Mouse (Mus musculus): ENCODE results near the gene Cdc40.

The Cdc40 gene

DNA sequence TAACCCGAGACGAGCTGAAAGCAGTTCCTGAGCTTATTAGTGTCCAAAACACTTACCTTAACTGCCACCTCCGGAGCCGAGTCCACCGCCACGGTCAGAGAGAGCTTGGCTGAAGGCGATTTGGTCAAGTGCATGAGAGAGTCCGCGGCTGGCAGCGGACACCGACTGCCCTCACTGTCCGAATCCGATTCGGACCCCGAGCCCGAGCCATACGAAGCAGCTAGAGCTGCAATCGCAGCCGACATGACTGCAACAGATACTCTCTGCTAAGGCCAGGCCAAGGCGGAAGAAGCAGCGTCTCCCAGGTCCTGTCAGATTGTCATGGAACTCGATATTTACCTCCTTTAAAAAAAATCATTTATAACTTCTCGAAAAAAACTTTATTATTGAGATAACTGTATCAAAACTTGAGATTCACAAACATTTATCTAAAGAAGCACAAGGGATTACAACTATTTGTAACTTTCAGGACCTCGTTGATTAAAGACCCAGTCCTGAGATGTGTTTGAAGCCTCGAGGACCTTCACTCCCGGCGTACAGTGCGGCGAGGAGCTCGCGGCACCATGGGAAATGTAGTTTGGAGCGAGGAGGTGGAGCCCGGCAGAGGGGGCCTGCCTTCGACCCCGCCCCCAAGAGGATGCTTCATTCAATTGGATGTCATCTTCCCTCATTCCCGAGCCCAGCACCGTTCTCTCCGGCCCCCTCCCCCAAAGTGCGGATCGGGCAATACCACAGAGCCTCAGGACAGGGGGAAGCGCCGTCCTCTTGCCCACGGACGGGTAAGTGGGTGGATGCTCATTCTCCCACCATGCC lies at the start of gene Cdc40, which contains the start of gene Wasf1:
Gene Cdc40 (minus strand): TSS at position 481 of the 813 bp plus-strand sequence.
Gene Wasf1 (plus strand): TSS at position 645 of the 813 bp plus-strand sequence.
- peak; percentile 90 to 92 for DNase-seq

DNA sequence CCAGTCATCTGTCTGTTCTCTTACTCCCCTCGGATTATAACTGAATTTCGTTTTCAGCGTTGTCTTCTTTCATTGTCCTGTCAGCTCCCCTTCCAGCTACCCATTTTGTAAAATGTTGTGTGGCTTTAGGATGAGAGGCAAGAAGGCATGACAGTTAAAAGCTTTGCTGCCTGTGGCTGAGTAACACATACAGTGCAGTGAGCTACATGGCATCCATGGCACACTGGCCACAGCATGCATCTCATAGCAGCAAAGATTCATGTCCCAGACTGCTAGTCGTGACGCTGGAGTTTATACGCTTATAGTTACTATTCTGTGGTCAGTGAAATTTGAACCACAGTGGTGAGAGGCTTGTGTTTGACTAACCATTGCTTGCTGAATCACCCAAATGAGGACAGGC lies 36.4 kb upstream of the Cdc40 start:
- no peak for DNase-seq

GRCm38 (mm10) chr10:40918669-40919440 lies 35.7 kb upstream of the Cdc40 start:
- no peak for DNase-seq

DNA sequence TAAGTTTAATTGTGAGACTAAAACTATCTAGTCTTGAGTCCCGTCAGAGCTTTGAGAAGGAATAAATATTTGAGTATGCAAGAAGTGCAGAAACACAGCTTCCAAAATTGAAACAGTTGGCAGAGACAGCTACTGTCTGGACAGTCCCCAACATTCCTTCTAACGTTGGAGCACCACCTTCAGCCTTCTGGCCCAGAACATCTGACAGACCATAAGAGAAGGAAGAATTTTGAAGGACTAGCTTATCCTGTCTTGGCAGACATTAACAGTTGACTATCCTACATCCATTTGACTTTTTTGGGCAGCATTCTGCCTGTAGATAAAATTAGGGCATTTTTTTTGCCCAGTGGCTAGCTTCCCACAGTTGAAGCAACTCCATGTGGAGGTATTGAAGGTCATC lies 32.1 kb upstream of the Cdc40 start:
- DNase-seq, result no peak

DNA sequence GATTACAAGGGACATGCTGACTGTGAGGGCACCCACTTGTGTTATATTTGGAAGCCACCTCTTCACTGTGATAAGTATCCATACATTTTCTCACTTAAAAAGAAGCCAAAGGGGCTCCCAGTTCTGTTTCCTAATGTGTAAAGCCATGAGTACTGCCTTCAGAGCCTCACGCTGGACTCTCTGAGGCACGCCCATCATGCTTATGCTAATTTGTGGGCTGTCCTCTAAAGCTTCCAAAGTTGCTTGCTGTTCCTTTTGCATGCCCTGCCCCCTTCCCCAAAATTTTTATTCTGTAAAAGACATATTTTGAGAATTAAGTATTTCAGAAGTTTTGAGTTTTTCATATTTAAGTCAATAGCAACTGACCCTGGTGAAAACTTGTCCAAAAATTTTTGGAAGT lies 27.7 kb upstream of the Cdc40 start:
- DNase-seq, result no peak

DNA sequence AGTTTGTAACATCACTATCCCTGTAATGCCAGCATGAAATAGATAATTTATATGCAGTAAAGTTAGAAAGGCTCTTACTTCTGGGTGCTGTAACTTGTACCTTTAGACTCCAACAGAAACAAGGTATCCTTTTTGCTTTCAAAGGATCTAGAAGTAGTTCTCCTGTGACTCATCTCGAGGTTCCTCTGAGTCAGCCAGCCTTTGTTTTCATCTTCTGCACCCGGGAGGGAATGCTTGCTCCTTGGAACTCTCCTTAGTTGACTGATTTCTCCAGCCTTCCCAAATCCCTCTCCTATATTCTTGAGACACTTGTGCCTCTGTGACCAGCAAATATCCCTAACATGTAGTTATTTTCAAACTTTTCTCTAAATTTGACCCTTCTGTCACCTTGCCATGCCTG lies 25.5 kb upstream of the Cdc40 start:
- DNase-seq, result no peak

DNA sequence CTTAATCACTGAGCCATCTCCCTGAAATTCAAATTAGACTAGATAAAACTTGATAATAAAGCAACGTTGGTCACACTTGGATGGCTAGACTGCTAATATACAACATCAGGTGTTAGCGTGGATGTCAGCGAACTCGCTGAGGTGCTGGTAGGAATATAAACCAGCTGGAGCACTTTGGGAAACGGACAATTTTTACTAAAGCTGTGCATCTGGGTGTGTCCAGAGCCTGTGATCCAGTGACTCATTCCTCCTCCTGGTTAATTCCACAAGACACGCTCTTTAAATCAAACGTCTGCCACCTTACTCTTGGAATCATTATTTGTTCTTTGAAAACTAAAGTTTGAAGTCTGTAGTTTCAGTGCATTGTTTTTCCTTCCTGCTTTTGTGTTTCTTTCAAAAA lies 23.7 kb upstream of the Cdc40 start:
- no peak for DNase-seq

GRCm38 (mm10) chr10:40906131-40906530 lies 23.0 kb upstream of the Cdc40 start:
- DNase-seq, result no peak

- DNase-seq, result no peak
These were observed 18.7 kb upstream of the Cdc40 start for GRCm38 (mm10) chr10:40901786-40902185.

- no peak for DNase-seq
These were observed 13.5 kb upstream of the Cdc40 start for GRCm38 (mm10) chr10:40896656-40897055.

DNA sequence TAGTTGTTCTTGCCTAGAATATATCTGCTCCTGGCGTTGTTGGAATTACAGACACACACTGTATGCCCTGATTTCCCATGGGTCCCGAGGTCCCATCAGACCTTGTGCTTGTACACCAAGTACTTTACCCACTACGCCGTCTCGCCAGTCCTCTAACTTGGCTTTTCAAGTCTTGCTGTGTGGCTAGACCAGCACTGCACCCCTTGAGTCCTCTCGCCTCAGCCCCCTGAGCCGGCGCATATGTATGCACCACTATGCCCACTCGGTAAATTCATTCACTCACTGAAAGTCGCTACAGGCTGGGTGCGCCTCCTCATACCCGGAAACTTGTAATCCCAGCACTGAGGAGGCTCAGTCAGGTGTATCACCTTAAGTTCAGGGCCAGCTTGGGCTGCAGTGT lies 12.7 kb upstream of the Cdc40 start:
- DNase-seq, result no peak

DNA sequence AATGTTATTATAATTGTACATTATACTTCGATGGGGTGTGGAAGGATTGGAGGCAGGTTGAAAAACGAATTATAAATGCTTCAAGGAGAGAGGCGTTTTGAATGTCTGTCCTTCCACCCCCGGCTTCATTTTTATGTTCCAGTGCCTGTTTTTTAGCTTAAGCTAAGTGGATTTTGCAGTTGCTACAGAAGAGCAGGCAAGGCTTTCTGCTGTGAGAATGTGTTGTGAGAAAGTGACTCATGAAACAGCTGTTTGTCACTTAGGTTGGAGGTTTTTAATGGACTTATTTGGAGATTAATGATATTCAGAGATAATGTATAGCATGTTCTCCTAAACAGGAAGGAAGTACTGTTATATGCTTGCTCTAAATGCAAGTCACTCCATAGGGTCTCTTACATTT lies 6.0 kb upstream of the Cdc40 start:
- DNase-seq, result no peak

DNA sequence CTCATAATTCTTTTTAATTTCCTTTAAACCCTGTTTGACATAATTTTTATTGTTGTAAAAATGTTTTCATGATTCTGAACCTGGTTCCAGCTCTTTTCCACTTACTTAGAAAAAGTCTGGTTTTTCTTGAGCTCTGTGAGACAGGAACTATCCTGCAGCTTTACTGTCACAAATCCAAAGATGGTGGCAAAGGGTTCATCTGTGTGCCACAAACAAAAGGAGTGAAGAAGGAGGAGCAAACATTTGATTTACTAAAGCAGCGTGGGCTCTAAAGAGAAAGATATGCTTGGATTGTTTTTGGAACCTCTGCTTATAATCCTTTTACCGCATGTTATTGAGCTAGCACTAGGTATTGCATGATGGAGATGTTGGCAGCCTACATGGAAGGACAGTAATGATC lies 4.2 kb upstream of the Cdc40 start:
- DNase-seq, result no peak

GRCm38 (mm10) chr10:40885432-40885831 lies 2.3 kb upstream of the Cdc40 start:
- DNase-seq, result no peak

DNA sequence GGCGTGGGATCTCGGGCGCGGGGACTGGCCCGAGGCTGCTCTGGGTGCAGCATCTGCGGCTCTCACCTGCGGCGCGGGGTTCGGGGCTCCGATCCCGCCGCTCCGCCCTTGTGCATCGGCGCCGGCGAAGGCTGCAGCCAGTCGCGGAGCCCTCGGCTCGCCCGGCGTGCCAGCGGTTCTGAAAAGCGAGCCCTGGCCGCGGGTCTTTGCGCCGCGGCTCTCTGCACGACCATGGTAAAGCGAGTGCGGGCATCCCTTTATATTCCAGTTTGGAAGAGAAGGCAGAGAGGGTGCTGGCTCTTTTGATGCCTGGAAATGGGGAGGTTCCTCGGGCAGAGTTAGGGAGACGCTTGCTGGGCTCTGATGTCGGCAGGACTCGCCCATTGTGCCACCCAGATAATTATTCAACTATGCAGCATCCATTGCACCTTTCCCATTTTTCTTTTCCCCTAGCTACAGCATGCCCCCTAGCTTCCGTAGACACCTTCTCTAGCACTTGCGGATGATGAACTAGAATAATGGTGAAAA lies 1.2 kb upstream of the Cdc40 start:
- peak; percentile 6 to 9 for DNase-seq

DNA sequence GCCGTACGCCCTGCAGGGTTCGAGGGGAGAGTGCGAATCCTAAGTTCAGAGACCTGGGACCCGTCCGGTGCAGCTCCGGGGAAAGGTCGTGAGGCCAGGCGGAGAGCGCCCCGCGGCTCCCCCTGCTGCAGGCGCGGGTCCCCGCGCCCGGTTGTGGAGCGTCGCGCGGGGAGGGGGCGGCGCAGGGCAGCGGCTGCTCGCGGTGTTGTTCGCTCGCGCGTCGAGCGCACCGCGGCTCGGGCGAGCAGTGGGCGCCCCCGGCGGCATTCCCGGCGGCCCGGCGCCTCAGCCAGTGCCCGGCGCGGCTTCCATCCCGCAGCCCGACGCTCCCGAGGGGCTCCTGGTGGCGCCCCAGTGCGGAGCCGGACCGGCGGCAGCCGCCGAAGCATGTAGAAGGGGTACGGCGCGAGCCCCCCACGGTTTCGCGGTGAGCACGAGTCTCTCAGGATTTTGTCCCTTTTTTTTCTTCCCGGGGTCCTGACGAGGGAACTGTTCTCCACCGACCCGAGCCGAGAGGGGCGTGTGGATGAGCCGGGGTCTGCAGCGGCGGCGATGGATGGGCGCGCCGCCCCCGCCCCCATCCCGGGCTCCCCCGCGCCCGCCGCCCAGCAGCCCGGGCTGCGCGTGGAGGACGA lies 650 bp upstream of the Cdc40 start:
- DNase-seq, result peak in 1 of 2 experiments; percentile 18

DNA sequence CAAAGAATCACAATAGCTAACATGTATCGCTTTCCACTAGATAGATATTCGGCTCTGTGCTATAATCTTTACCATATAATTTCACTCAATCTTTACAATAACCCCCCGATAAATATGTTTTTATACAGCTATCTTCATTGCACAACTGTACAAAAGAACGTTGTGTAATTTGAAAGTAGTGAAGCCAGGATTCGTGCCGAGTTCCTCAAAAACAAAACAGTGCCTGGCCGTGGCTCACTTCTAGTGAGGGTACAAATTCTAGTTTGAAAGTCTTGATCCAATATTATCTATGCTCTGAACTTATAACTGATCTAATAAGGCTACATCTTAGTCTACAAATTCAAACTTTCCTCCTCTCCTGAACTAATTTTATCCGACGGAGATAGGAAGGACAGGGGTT lies 778 bp downstream of the Cdc40 start:
- DNase-seq, result no peak

DNA sequence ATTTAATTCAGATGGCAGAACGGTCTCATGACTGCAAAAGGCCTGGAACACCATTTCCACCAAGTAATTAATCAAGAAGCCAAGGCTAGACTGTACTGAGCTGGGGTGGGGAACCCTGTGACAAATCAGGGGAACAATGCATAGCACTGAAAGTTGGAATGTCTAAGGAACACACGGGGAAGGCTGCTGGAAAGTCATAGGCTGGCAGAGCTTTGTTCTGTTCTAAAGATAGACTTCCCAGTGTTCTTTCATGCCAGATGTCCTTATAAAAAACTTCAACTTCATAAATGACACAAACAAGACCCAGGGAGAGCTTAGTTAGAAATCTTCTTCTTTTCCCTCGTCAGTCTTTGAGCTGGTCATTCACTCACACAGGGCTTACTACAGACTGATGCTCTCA lies 1.9 kb downstream of the Cdc40 start:
- no peak for DNase-seq

DNA sequence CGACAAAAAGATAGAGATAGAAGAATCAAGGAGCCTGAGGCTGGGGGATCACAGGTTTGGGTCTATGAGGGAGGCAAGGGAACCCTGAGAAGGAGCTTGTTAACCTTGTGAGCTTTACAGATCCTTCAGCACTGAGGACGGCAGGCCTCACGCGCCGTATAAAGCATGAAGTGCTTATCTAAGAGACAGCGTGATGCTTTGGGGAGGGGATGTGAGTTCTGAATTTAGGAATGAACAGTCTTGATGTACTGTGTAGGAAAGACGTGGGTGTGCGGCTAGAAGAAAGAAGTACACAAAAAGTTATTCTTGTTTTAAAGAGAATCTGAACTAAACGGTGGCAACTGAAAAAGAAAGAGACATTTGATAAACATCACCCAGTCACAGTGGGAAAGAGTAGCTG lies 3.1 kb downstream of the Cdc40 start:
- no peak for DNase-seq

- no peak for DNase-seq
These were observed 4.9 kb downstream of the Cdc40 start for GRCm38 (mm10) chr10:40878246-40878645.

GRCm38 (mm10) chr10:40872052-40872451 lies 11.1 kb downstream of the Cdc40 start:
- DNase-seq, result no peak

- DNase-seq, result no peak
These were observed 11.8 kb downstream of the Cdc40 start for GRCm38 (mm10) chr10:40871301-40871700.

DNA sequence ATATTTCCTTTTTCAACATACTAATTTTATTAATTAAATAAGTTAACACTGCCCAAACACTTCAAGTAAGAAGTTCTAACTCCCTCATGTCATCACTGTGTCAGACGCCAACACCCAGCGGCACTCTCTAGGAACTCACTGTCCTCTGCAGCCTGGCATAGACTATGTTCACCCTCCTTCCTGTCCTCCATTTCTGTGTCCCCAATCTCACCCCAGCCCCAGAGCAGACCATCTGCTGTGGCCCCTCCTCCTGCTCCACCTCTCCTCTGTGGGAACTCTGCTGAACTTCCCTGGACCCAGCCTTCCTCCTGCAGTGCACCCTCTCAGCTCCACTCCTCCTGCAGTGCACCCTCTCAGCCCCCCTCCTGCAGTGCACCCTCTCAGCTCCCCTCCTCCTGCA lies 15.0 kb downstream of the Cdc40 start:
- DNase-seq, result no peak
